Mouse (Mus musculus): ENCODE results near the gene Dock3. TPM values are rescaled to one million over a fixed set of nuclear protein-coding genes. Genes with fewer than 3 reads are reported as not detected.

The Dock3 gene
- polyA plus RNA-seq (2017; shearing (Covaris generic)) = 0.13 TPM

DNA sequence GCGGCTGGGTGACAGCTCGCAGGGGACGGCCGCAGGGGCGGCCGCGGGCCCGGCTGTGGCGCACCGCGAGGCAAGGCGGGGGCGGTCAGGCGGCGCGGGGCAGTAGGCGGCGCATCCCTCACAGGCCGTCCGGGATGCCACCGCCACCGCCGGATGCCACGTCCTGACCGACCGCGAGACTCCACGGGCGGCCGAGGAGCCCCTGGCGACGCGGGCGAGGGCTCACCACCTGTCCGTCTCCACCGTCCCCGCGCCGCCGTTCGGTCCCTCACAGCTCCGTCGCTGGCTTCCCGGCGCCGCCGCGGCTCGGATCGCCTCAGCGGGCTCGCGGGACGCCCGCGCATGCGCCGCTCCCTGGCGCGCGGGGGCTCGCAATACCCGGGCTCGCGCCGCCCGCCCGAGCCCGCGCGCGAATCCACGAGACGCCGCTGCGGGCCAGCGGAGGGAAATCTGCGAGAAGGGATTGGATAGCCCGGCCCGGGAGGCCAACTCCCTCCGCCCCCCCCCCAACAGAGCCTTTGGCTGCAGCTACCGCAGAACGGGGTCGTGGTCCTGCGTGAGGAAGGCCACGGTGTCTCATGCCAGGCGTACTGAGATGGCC, at the start of gene Dock3:
Gene Dock3, minus strand, starts transcription at position 371 of the 601 bp plus-strand sequence.

DNA sequence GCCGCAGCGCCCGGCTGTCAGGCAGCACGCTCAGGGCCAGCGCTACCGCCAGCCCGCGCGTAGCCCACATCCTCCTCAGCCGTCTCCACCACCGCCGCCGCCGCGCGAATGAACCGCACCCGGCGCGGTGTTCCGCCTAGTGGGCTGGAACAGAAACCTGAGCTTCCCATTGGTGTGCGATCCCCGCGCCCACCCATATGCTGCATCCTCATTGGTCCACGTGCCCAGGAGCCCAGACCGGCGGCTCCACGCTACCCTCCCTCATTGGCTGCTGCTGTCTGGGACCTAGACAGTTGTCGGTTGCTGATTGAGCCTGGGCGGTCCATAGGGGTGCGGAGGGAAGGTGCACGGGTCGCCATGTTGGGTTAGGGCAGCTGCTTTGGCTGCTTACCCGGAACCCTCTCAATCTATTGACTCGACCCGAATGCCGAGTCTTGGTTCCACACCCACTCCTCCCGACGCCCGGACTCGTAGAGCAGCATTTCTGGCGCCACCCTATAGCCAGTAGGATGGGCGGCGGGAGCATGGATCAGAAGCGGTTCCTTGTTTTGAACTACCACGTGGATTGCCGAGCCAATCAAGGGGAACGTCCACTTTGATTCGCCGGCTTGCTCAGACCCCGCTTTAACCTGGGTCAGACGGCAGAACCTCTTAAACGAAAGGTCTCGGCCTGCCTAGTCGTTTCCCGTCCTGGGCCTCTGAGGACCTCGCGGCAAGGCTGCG, 339.7 kb downstream of the Dock3 start, which contains the start of gene Manf:
Gene Manf, minus strand, starts transcription at position 151 of the 723 bp plus-strand sequence.

DNA sequence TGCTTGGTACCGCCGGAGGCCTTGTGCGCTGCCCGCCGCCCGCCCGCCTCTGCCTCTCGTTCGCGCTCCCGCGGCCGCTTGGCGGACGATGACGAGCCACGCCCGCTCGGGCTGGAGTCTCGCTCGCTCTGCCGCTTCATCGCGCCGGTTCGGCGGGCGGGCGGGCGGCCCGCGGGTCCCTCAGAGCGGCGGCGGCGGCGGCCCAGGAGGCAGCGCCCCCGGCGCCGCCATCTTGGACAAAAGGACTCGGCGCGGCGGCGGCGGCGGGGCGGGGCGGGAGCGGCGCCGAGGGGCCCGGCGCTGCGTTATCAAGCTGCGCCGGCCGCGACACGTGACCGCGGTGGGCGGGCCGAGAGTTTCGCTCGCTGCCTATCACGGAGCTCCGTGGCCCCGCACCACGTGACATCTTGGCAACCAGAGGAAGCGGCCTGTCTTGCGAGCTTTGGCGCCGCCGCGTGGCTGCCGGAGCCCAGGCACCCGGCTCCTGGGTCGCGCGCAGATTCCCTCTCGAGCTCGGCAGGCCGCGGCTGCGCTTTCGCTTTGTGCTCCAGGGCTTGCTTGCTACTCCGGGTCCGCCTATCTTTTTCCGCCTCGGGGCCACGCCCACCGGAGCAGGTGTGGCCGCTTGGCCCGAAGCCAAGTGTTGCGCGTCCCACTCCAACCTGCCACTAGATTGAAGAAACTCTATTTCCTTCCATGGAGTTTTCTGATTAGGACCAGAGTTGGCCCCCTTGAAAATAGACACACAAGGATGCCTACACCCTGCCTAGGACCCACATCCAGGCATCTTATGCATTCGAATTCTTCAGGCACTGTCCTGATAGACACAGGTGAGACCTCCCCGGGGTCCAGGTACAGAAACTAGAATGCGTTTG, 344.6 kb downstream of the Dock3 start, which contains the start of gene Rbm15b:
Gene Rbm15b, minus strand, starts transcription at position 601 of the 875 bp plus-strand sequence.

Other genes with a start within 250 kb of the Dock3 start
- gene Mapkapk3, start 58.0 kb upstream of the Dock3 start, polyA plus RNA-seq (2017; shearing (Covaris generic)) = 148 TPM
- gene Cish, start 64.1 kb upstream of the Dock3 start, polyA plus RNA-seq (2017; shearing (Covaris generic)) = 220 TPM
- 26.2 TPM for gene Hemk1, start 106.4 kb upstream of the Dock3 start, polyA plus RNA-seq (2017; shearing (Covaris generic))
- 2.4 TPM for gene 6430571L13Rik, start 108.7 kb upstream of the Dock3 start, polyA plus RNA-seq (2017; shearing (Covaris generic))
- gene Cacna2d2, start 167.7 kb upstream of the Dock3 start, polyA plus RNA-seq (2017; shearing (Covaris generic)) = 0.87 TPM